Mouse (Mus musculus) ES-CJ7 (cell line): ENCODE data around the gene C1ql4.
A peak's percentile ranks its signal among the peaks of the same experiment; 100 is the strongest.
"Not testable (repeated sequence)": the region's sequence is repeated elsewhere in the genome, so short reads cannot be mapped to it uniquely, and the experiment has no call there.

Experiments used
- DNase-seq: peaks from one replicate; pipeline ENCODE4 v3.0.0; 2011; ENCODE audit warnings: low read depth, low spot score

Gene C1ql4

GRCm38 (mm10) chr15:99074600-99075333, 12.8 kb downstream of the C1ql4 start:
- DNase-seq: peak; percentile 96

- DNase-seq: peak; percentile 33
Observed at GRCm38 (mm10) chr15:99074019-99074599, 13.5 kb downstream of the C1ql4 start, which contains the start of gene Troap. Troap (plus strand) TSS chr15:99074575.

- peak; percentile 42 for DNase-seq
Observed at GRCm38 (mm10) chr15:99071988-99072387, 15.6 kb downstream of the C1ql4 start.

GRCm38 (mm10) chr15:99065557-99066165, 22.0 kb downstream of the C1ql4 start:
- no peak for DNase-seq

GRCm38 (mm10) chr15:99056332-99056731, 31.3 kb downstream of the C1ql4 start:
- peak; percentile 92 for DNase-seq

- peak; percentile 61 for DNase-seq
Observed at GRCm38 (mm10) chr15:99055511-99055961, 32.1 kb downstream of the C1ql4 start.

GRCm38 (mm10) chr15:99055040-99055439, 32.6 kb downstream of the C1ql4 start, which contains the start of gene Prph:
Prph (plus strand) TSS chr15:99055174.
- no peak for DNase-seq

GRCm38 (mm10) chr15:99053373-99053772, 34.2 kb downstream of the C1ql4 start:
- DNase-seq: peak; percentile 85

- DNase-seq: peak; percentile 85
Observed at GRCm38 (mm10) chr15:99049473-99050253, 38.0 kb downstream of the C1ql4 start.

- DNase-seq: not testable (repeated sequence)
Observed at GRCm38 (mm10) chr15:99045734-99046133, 41.9 kb downstream of the C1ql4 start.

GRCm38 (mm10) chr15:99044854-99045253, 42.8 kb downstream of the C1ql4 start:
- DNase-seq: peak; percentile 87

- no peak for DNase-seq
Observed at GRCm38 (mm10) chr15:99042334-99042733, 45.3 kb downstream of the C1ql4 start.

GRCm38 (mm10) chr15:99040920-99041856, 46.4 kb downstream of the C1ql4 start:
- DNase-seq: no peak

- DNase-seq: peak; percentile 64
Observed at GRCm38 (mm10) chr15:99039996-99040919, 47.4 kb downstream of the C1ql4 start.

- no peak for DNase-seq
Observed at GRCm38 (mm10) chr15:99039306-99039705, 48.3 kb downstream of the C1ql4 start.

GRCm38 (mm10) chr15:99038797-99039196, 48.8 kb downstream of the C1ql4 start:
- DNase-seq: no peak

- no peak for DNase-seq
Observed at GRCm38 (mm10) chr15:99038025-99038424, 49.6 kb downstream of the C1ql4 start.

GRCm38 (mm10) chr15:99036249-99036905, 51.2 kb downstream of the C1ql4 start:
- DNase-seq: no peak

- DNase-seq: no peak
Observed at GRCm38 (mm10) chr15:99035431-99035830, 52.2 kb downstream of the C1ql4 start.
